Comparison of ENCODE assay signal across 11 mouse cellular contexts in genomic region chr3:66797351-66798010, GRCm38 (mm10).
DNase-seq lines count a peak whose midpoint lies in the region; ATAC-seq lines count a peak whose summit lies in the region.
"Had no signal": no experiment of that assay in that cellular context is flagged by ENCODE, and none has a peak within 500 bp of the region (broad histone marks: within the 10 kb centered on the region; RNA-seq: fewer than 3 reads in every experiment).

No protein-coding gene starts in this region.

- DNase-seq in embryo, embryonic 10 days (ENCODE audit: low spot score) = peak; percentile 35
- DNase-seq in embryo, embryonic 9.5 days (ENCODE audit: extremely low spot score) = no peak
- DNase-seq in forebrain, embryonic 14.5 days (ENCODE audit: low spot score) = peak; percentile 44
- no peak for DNase-seq in ovary, adult 18-20 months (ENCODE audit: low spot score)
- no peak for DNase-seq in heart, postnatal 25 days (ENCODE audit: low spot score)
- DNase-seq: cerebellum, postnatal 36 days; heart, postnatal 10 days had no signal

- no peak overlapping the region for H3K27ac ChIP-seq in forebrain, embryonic 14.5 days (ENCODE audit: low read depth, low read length)
- no peak overlapping the region for H3K27ac ChIP-seq in kidney, embryonic 14.5 days (ENCODE audit: low read depth, low read length)
- no peak overlapping the region for H3K27ac ChIP-seq in neural tube, embryonic 13.5 days (replicated peaks)
- H3K27ac ChIP-seq in heart, embryonic 11.5 days (ENCODE audit: low read depth, low read length) = no peak overlapping the region
- H3K27ac ChIP-seq: limb, embryonic 12.5 days had no signal

- no peaks in the 10 kb centered on the region for H3K36me3 ChIP-seq in forebrain, embryonic 14.5 days (ENCODE audit: control insufficient read depth, insufficient read depth, low read length)
- no peaks in the 10 kb centered on the region for H3K36me3 ChIP-seq in kidney, embryonic 14.5 days (ENCODE audit: control insufficient read depth, insufficient read depth, low read length)
- H3K36me3 ChIP-seq in neural tube, embryonic 13.5 days = no peaks in the 10 kb centered on the region
- no peaks in the 10 kb centered on the region for H3K36me3 ChIP-seq in heart, embryonic 11.5 days (ENCODE audit: control insufficient read depth, insufficient read depth, low read length)
- H3K36me3 ChIP-seq: limb, embryonic 12.5 days had no signal

- H3K27me3 ChIP-seq in forebrain, embryonic 14.5 days (replicated peaks; ENCODE audit: control insufficient read depth, insufficient read depth, low read length) = 0 out of 2 replicates have a peak, but pooled peaks cover 3% of the 10 kb centered on the region
- peaks cover 4% of the 10 kb centered on the region; the same call in 1 of the 2 replicates for H3K27me3 ChIP-seq in kidney, embryonic 14.5 days (ENCODE audit: control insufficient read depth, insufficient read depth, low read length)
- H3K27me3 ChIP-seq in neural tube, embryonic 13.5 days = no peaks in the 10 kb centered on the region
- H3K27me3 ChIP-seq in heart, embryonic 11.5 days (ENCODE audit: control insufficient read depth, insufficient read depth, low read length) = no peaks in the 10 kb centered on the region

- H3K9ac ChIP-seq in forebrain, embryonic 14.5 days (ENCODE audit: low read length) = no peak overlapping the region; the same call in 1 of the 2 replicates
- no peak overlapping the region for H3K9ac ChIP-seq in kidney, embryonic 14.5 days (ENCODE audit: low read depth, low read length)
- H3K9ac ChIP-seq in neural tube, embryonic 13.5 days = no peak overlapping the region
- H3K9ac ChIP-seq in heart, embryonic 11.5 days (ENCODE audit: low read depth, low read length) = no peak overlapping the region
- H3K9ac ChIP-seq: limb, embryonic 12.5 days had no signal

- H3K4me3 ChIP-seq in forebrain, embryonic 14.5 days (ENCODE audit: low read depth, low read length) = no peak overlapping the region
- no peak overlapping the region for H3K4me3 ChIP-seq in kidney, embryonic 14.5 days (ENCODE audit: low read length)
- H3K4me3 ChIP-seq in neural tube, embryonic 13.5 days = no peak overlapping the region
- H3K4me3 ChIP-seq in heart, embryonic 11.5 days (ENCODE audit: low read depth, low read length) = no peak overlapping the region
- H3K4me3 ChIP-seq: limb, embryonic 12.5 days had no signal

- intact Hi-C loops in heart, postnatal 25 days (cut with DNase I) = no loop called here

- no peaks in the 10 kb centered on the region for H3K9me3 ChIP-seq in forebrain, embryonic 14.5 days (replicated peaks; ENCODE audit: control insufficient read depth, low read length)
- H3K9me3 ChIP-seq in kidney, embryonic 14.5 days (ENCODE audit: control insufficient read depth, low read length) = no peaks in the 10 kb centered on the region
- H3K9me3 ChIP-seq in neural tube, embryonic 13.5 days = no peaks in the 10 kb centered on the region
- H3K9me3 ChIP-seq in heart, embryonic 11.5 days (replicated peaks; ENCODE audit: control insufficient read depth, low read length) = no peaks in the 10 kb centered on the region
- H3K9me3 ChIP-seq: limb, embryonic 12.5 days had no signal

- WGBS in forebrain, embryonic 14.5 days = 32% methylated on average over 12 of the region's 12 CpGs
- whole genome bisulfite sequencing in kidney, embryonic 14.5 days = 47% methylated on average over 12 of the region's 12 CpGs
- WGBS in neural tube, embryonic 13.5 days = 32% methylated on average over 12 of the region's 12 CpGs
- 71% methylated on average over 12 of the region's 12 CpGs for WGBS in heart, embryonic 11.5 days (ENCODE audit: insufficient replicate concordance)

- H3K4me1 ChIP-seq in forebrain, embryonic 14.5 days (ENCODE audit: control insufficient read depth, insufficient read depth, low read length) = peaks cover 4% of the 10 kb centered on the region; the same call in 1 of the 2 replicates
- no peaks in the 10 kb centered on the region for H3K4me1 ChIP-seq in kidney, embryonic 14.5 days (ENCODE audit: control insufficient read depth, insufficient read depth, low read length)
- H3K4me1 ChIP-seq in neural tube, embryonic 13.5 days (replicated peaks) = peaks cover 6% of the 10 kb centered on the region
- no peaks in the 10 kb centered on the region for H3K4me1 ChIP-seq in heart, embryonic 11.5 days (ENCODE audit: control insufficient read depth, insufficient read depth, low read length)

- H3K4me2 ChIP-seq in forebrain, embryonic 14.5 days (ENCODE audit: low read length) = no peak overlapping the region
- no peak overlapping the region for H3K4me2 ChIP-seq in kidney, embryonic 14.5 days (replicated peaks; ENCODE audit: low read depth, low read length)
- H3K4me2 ChIP-seq in neural tube, embryonic 13.5 days = no peak overlapping the region; the same call in 1 of the 2 replicates
- H3K4me2 ChIP-seq in heart, embryonic 11.5 days = no peak overlapping the region
- H3K4me2 ChIP-seq: limb, embryonic 12.5 days had no signal

- 0 out of 2 replicates have a peak, but pooled peaks have one; percentile 32 for ATAC-seq in forebrain, embryonic 14.5 days
- peak; percentile 71; the same call in 1 of the 2 replicates for ATAC-seq in kidney, embryonic 14.5 days (ENCODE audit: low FRiP score, low TSS enrichment)
- ATAC-seq in neural tube, embryonic 13.5 days (ENCODE audit: low read depth) = 0 out of 2 replicates have a peak, but pooled peaks have one; percentile 40
- no peak for ATAC-seq in heart, embryonic 11.5 days (replicated peaks; ENCODE audit: insufficient number of reproducible peaks, low FRiP score, low TSS enrichment)

Comparison
In these comparisons a context has a peak if more than half of its experiments do, and no peak if none do; other contexts are left out.
1. DNase-seq: peak in embryo, embryonic 10 days (single experiment) and forebrain, embryonic 14.5 days (single experiment); none in embryo, embryonic 9.5 days (single experiment), ovary, adult 18-20 months (single experiment) and heart, postnatal 25 days (single experiment).